Mouse (Mus musculus): ENCODE results near the gene Hdgfl1. TPM values are rescaled to one million over a fixed set of nuclear protein-coding genes. Genes with fewer than 3 reads are reported as not detected.

Hdgfl1 gene
- polyA plus RNA-seq, 1 experiment from 2014 or later: not detected

GRCm38 (mm10) chr13:26724250-26724649 is 45.7 kb downstream of the Hdgfl1 start:
- TF ChIP-seq CTCF (IDR thresholded peaks at IDR 0.05): no peak
- in situ Hi-C loops (cut with MboI; ENCODE audit: low pct_unique_long_range_greater_than_20kb): no loop called here
- POLR2A ChIA-PET: no interaction called here

GRCm38 (mm10) chr13:26721333-26721732 is 48.6 kb downstream of the Hdgfl1 start:
- ATAC-seq: no peak
- TF ChIP-seq CTCF (IDR thresholded peaks at IDR 0.05): no peak
- H3K27me3 ChIP-seq: no peaks in the 10 kb centered on the region
- no peak for DNase-seq (ENCODE audit: low read depth, low spot score)
- in situ Hi-C loops (cut with MboI; ENCODE audit: low pct_unique_long_range_greater_than_20kb): no loop called here
- CTCF ChIA-PET: no interaction called here
- POLR2A ChIA-PET: no interaction called here

More at GRCm38 (mm10) chr13:26724250-26724649, 45.7 kb downstream of the Hdgfl1 start:
- DNase-seq (ENCODE audit: low read depth, low spot score): no peak
- ATAC-seq: no peak
- no peaks in the 10 kb centered on the region for H3K27me3 ChIP-seq
- CTCF ChIA-PET: interaction anchor here (2.2 kb wide), 1 partner anchor 16 kb away, joined by 7 read pairs; no protein-coding TSS in a partner anchor

- in situ Hi-C loops (cut with MboI; ENCODE audit: low pct_unique_long_range_greater_than_20kb): no loop called here
- no peaks in the 10 kb centered on the region for H3K27me3 ChIP-seq
- ChIA-PET POLR2A (no interaction called here), CTCF (no interaction called here)
- TF ChIP-seq CTCF (IDR thresholded peaks at IDR 0.05): no peak
- DNase-seq (ENCODE audit: low read depth, low spot score) (no peak), ATAC-seq (no peak)
Measured at GRCm38 (mm10) chr13:26720917-26721316, 49.0 kb downstream of the Hdgfl1 start.

- in situ Hi-C loops (cut with MboI; ENCODE audit: low pct_unique_long_range_greater_than_20kb): no loop called here
- DNase-seq (ENCODE audit: low read depth, low spot score): no peak
- ChIA-PET CTCF (interaction anchor here (0.6 kb wide), 1 partner anchor 10 kb away, joined by 3 read pairs; no protein-coding TSS in a partner anchor), POLR2A (no interaction called here)
- TF ChIP-seq CTCF (IDR thresholded peaks at IDR 0.05): no peak
- no peaks in the 10 kb centered on the region for H3K27me3 ChIP-seq
- no peak for ATAC-seq
Measured at GRCm38 (mm10) chr13:26719146-26719715, 50.7 kb downstream of the Hdgfl1 start.
